Mouse (Mus musculus) brain, embryonic 14.5 days (tissue): Measurements from ENCODE around the gene Pdss2.

Experiments
- CTCF ChIP-seq: fragments of 200-500 bp; IDR thresholded peaks from 2 replicates; pipeline ENCODE4 v1.5.1; 2012; ENCODE audit warnings: inconsistent platforms, mild to moderate bottlenecking, moderate library complexity, borderline replicate concordance; ENCODE audit not compliant: insufficient read depth, insufficient read length; ENCODE audit errors: extremely low read depth
- POLR2A ChIP-seq: fragments of 200-500 bp; IDR thresholded peaks from 2 replicates; pipeline ENCODE4 v1.6.1; 2012; ENCODE audit warnings: mild to moderate bottlenecking, inconsistent platforms, borderline replicate concordance; ENCODE audit not compliant: poor library complexity, insufficient read depth, insufficient read length, severe bottlenecking; ENCODE audit errors: extremely low read depth

- TF ChIP-seq CTCF (no peak), POLR2A (no peak)
Observed at GRCm38 (mm10) chr10:43337110-43337509, 115.8 kb downstream of the Pdss2 start.
